Mouse (Mus musculus): ENCODE results near the gene Ibtk. TPM values are rescaled to one million over a fixed set of nuclear protein-coding genes. Genes with fewer than 3 reads are reported as not detected.

Gene Ibtk
- total RNA-seq, 1 experiment from 2014 or later: 110 TPM

DNA sequence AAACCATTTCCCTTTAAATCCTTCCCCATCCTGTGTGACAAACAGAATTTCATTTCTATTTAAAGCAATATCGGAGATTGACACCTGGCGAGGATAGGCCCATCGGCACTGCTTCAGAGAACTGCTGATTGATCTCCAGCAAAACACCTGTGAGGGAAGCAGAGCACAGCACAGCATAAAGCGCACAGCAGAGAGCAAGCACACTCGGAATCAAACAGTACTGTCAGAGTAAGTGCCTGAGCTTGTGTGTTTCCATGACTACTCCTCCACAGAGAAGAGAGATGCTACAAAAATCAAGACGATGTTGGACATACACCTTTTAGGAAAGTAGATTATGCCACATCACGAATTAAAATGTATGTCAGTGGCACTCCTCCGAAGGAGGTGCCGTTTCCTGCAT is 25.1 kb downstream of the Ibtk start:
- ATAC-seq (ENCODE audit: extremely low read depth, insufficient number of reproducible peaks, low FRiP score, poor library complexity, severe bottlenecking): no peak

DNA sequence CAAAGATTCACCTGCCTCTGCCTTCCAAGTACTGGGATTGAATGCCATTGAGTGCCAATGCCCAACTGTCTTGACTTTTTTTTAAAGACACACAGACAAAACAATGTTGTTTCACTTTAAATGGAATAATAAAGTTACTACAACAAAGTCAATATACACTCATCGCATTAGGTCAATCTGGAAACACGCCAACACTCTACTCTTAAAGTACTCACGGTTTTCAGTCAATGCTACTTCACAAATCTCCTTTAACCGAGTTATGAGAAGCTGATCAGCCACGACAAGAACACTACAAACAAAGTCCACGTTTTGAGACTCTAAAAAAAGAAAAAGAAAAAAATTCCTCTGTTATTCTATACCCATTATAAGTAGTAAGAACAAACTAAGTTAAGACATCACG is 31.8 kb downstream of the Ibtk start:
- no peak for ATAC-seq (ENCODE audit: extremely low read depth, insufficient number of reproducible peaks, low FRiP score, poor library complexity, severe bottlenecking)

DNA sequence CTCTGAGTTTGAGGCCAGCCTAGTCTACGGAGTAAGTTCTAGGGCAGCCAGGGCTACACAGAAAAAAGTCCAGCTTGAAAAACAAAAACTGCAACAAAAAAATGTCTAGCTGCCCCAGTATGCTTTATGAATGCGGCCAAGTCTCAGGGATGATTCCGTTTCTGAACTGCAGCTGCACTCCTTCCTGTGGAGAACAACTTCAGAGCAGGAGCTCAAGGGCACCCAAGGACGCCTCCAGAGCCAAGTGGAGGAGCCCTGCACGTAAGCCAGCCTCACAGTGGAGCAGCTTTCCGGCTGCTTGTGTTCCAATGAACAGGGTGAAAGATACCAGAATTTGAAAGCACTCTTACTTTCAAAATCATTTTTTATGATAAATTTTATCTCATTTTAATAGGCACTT is 41.8 kb downstream of the Ibtk start:
- ATAC-seq (ENCODE audit: extremely low read depth, insufficient number of reproducible peaks, low FRiP score, poor library complexity, severe bottlenecking): no peak

DNA sequence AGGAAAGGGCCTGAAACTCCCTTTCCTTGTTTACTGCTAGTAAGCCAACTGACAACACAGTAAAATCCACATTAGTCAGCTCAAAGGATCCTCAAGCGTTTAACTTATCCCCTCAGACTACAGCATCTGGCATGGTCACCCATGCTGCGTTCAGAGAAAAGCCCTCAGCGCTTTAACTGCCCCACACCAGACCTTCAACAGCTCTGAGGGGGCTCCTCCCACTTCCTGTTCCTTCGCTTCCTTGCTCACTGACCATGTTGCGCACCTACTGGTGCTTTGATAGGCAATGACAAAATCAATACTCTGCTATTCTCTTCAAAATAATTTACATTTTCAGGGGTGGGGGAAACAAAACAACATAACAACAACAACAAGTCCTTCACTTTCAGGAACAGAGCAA is 47.2 kb downstream of the Ibtk start:
- ATAC-seq (ENCODE audit: extremely low read depth, insufficient number of reproducible peaks, low FRiP score, poor library complexity, severe bottlenecking): no peak

DNA sequence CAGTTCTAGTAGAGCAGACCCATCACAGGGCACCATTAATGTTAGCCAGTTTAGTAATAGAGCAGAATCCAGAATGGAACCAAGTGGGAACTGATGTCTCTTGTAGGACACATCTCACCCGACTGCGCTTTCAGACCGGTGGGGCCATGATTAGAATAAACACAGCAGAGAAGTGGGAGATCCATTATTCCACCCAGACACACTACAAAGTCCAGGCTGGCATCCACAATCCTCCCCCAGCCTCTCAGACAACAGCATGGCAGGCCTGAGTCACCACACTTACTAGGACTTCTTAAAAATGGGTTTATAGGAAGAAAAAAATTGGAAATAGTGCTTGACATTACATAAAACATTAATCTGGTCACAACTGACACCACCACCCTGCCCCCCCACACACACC is 53.5 kb downstream of the Ibtk start:
- no peak for ATAC-seq (ENCODE audit: extremely low read depth, insufficient number of reproducible peaks, low FRiP score, poor library complexity, severe bottlenecking)

DNA sequence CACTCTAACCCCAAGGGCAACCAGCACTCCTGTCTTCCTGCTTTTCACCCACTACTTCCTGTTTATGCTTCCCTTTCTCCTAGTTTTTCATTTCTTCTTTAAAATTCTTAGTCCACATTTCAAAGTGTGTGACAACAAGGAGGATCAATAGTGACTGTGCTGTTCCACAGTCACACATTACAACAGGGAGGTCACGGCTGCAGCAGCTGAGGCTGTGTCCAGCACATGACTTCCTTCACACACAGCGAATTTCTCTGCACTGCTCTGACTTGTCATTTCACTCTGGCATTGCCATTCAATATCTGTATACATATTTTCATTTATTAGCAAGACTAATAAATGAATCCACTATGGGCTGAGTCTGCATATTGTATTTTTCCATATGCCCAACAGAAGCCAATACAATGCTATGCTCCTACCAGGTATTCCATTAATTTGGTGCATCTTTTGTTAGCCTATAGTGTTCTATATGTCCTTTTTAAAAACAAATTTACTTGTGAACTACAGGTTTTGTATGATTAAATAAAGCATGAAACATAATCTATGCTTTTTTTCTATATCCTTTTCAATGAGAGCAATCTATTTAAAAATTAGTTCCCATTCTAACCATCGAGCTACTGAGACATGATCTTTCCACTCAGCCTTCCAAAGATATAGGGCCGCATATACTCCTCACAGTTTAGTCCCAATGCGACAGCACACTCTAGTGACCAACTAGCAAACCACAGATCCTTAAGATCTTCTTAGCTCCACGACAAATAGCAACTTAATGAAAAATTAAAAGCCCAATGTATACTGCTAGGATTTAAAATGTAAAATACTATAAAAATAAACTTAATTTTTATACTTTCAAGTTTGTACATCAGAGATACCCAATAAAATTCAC is 55.7 kb downstream of the Ibtk start:
- no peak for ATAC-seq (ENCODE audit: extremely low read depth, insufficient number of reproducible peaks, low FRiP score, poor library complexity, severe bottlenecking)

DNA sequence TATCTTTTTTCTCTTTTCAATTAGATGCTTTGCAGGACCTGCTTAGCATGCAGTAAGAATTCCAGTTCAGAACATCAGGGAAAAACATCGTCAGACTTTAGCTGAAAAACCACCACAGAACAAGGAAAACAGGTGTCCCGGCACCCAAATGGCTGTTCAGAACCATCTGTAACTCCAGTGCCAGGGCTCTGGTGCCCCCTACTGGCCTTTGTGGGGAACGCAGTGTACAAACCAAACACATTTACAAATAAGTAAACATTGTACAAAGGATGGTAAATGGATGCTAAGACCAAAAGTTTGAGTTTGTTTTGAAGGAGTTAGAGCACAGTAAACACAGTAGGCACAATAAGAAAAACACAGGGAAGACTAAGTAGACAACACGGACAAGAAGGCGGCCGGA is 64.1 kb downstream of the Ibtk start:
- peak; percentile 53; the same call in 1 of the 2 replicates for ATAC-seq (ENCODE audit: extremely low read depth, insufficient number of reproducible peaks, low FRiP score, poor library complexity, severe bottlenecking)

DNA sequence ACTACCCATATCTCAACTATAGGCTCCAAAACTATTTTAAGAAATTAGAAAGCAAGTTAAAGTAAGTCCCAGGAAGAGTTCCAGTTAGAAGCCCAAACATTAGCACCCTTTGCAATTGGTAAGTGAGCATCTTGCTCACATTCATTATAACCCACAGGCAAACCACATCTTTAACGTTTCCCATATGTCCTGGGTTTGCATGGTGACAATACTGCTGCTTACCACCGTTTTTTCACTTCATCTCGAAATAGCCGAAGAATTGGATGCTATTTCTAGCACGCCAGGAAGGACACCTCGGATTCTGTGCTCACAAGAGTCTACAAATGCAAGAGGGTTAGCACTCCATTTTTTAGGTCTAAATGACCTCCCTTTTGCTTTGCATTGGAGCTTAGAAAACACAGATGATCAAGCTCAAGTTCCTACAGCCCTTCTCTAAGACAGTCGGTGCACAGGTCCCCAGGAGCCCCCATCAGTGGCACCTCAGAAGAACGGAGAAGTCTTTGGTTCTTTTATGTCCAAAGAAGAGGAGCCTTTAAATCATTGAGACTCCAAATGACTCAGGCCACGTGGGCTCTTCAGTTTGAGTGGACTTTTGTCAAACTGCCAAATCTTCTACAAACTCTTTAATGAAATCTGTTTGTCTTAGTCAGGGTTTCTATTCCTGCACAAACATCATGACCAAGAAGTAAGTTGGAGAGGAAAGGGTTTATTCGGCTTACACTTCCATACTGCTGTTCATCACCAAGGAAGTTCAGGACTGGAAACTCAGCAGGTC is 73.8 kb downstream of the Ibtk start:
- no peak for ATAC-seq (ENCODE audit: extremely low read depth, insufficient number of reproducible peaks, low FRiP score, poor library complexity, severe bottlenecking)

DNA sequence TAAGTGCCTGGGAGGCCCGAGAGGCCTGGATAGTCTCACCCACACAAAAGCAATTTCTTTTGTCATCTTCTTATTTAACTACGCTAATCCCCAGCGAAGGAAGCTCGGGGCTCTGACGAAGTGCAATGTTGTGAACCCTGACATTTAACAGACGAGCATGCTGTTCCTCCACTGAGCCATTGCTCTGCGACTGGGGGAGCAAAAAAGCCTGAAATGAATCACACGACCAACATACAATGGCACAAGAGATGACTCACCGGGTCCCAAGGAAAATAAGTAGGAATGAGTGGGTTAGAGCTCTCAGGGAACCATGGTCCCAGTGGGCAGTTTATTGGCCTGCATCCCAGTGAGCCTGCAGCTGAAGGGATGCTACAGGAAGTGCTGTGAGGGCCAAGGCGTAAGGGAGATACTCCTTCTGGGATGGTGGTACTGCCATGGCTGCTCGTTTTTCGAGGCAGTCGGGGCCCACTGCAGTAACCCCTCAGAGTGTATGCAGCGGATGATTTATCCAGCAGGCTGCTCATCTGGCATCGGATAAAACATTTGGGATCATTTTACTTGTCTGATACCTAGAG is 75.1 kb downstream of the Ibtk start:
- no peak for ATAC-seq (ENCODE audit: extremely low read depth, insufficient number of reproducible peaks, low FRiP score, poor library complexity, severe bottlenecking)

DNA sequence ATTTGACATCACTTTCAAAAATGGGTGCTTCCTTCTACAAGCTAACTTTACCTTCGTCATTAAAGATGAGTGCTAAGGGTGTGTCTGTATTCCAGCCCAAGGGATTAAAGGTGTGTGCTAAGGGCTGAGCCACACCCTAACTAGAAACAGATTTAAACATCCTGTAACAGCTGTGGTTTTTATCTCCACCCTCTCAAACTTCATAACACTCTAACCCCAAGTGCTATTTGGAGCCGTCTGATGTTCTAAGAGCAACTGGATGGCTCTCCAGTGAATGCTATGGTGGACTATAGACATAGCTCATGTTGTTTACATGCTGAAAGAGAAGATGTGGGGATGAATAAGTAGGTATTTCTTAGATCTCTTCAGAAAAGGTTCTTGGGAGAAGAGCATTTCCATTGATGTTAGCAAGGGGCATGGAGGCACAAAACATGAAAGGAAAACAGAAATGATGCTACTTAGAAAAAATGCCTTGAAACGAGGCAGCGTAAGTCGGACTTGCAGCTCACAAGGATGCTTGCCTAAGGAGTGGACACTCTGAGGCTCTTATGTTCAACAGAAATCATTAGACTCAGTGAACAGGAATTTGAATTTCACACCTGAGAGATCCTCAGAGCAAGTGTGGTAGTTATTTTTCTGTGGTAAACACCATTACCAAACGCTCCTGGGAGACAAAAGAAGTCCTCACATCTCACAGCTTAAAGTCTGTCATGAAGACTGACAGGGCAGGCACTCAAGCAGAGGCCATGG is 77.4 kb downstream of the Ibtk start:
- ATAC-seq (ENCODE audit: extremely low read depth, insufficient number of reproducible peaks, low FRiP score, poor library complexity, severe bottlenecking): no peak

DNA sequence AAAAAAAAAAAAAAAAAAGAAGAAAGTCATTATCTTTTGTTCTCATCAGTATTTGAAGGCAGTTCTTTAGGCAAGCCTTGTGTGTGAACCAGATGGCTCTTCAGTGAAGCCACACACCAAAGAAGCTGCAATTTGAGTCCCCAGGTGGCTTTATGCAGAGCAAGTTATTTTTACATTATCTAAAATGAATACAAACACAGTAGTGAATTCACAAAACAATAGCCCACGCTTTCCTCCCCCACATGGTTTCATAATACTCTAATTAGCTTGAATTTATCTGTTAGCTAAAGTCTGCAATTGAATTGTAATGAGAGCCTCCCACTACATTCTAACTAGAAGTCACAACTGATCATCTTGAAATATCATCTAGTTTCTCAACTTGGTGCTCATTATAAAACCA is 84.8 kb downstream of the Ibtk start:
- no peak for ATAC-seq (ENCODE audit: extremely low read depth, insufficient number of reproducible peaks, low FRiP score, poor library complexity, severe bottlenecking)

DNA sequence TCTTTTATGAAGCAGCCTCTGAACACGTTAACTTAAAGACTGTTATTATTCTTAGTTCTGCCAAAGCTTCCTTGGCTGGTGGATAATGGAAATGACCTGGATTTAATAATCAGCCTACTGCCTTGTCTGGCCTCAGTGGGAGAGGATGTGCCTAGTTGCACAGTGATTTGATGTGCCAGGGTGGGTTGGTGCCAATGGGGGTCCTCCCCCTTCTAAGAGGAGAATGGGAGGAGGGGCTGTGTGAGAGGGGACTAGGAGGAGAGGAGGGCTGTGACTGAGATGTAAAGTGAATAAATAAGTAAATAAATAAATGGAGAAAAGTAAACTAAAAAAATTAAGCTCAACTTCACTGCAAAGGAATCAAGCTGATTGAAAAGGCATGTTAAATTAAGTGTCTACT is 85.3 kb downstream of the Ibtk start:
- no peak for ATAC-seq (ENCODE audit: extremely low read depth, insufficient number of reproducible peaks, low FRiP score, poor library complexity, severe bottlenecking)

DNA sequence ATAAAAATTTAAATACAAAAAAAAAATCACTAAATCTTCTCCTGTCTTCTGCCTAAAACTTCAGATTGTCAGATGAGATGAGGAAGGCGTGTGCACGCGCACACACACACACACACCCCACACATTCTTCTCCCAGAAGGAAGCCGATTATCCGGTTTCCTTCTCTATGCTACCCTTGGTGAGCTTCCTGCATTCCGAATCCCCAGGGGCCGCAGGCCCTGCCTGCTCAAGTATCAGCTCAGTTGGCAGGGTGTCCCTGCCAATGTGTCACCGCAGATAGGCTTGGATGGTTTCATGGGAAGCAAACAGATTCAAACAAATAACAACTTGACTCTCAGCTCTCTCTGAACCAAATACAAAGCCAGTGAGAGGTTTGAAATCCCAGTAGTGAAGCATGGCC is 86.0 kb downstream of the Ibtk start:
- no peak for ATAC-seq (ENCODE audit: extremely low read depth, insufficient number of reproducible peaks, low FRiP score, poor library complexity, severe bottlenecking)

DNA sequence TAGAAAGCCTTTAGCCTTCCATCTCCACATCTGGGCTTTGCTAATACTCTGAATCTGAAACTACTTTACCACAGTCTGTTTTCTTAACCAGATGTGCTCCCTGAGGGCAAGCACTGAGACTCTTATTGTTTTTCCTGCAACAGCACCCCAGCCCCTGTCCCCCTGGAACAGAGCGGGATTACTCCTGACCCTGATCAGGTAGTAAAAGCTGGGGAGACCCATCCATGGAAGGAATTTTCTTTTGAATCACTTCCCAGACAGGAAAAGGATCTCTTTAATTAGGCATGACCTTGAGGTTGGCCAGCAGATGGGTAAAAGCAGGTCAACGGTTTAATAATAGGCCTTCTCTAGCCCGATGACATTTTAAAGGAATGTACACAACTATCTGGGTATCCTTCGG is 95.7 kb downstream of the Ibtk start:
- no peak for ATAC-seq (ENCODE audit: extremely low read depth, insufficient number of reproducible peaks, low FRiP score, poor library complexity, severe bottlenecking)

DNA sequence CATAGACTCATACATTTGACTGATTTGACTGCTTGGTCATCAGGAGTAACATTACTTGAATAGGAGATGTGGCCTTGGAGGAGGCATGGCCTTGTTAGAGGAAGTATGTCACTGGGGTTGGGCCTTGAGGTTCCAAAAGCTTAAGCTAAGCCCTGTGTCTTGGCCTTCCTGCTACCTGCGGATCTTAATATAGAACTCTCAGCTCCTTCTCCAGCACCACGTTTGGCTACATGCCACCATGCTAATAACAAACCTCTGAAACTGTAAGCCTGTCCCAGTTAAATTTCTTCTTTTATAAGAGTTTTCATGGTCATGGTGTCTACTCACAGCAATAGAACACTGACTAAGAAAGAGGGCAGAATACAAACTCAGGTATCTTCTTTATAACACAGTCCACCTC is 110.9 kb downstream of the Ibtk start:
- ATAC-seq (ENCODE audit: extremely low read depth, insufficient number of reproducible peaks, low FRiP score, poor library complexity, severe bottlenecking): no peak

Other genes starting within 250 kb of the Ibtk start
- 0.23 TPM in 1 of 2 replicates, not detected in the other for gene Tpbg, start 93.0 kb upstream of the Ibtk start, total RNA-seq (2017)

Data from neutrophil, adult 5-6 weeks (primary cell).